Mouse (Mus musculus): ENCODE measurements around the gene Sh3bgrl3.

Sh3bgrl3 gene

DNA sequence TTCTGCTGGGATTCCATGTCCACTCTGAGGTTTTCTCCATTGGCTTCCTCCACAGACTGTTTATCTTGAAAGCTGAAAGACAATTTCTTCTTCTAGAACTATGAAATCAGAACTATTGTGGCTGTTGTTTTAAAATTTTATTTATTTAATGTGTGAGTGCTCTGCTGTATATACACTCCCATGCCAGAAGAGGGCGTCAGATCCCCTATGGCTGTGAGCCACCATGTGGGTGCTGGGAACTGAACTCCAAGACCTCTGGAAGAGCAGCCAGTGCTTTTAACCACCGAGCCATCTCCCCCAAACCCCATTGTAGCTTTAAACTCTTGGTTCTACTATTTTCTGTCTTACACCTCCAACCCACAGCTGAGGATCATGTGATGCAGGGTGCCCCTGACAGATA lies 10.3 kb upstream of the Sh3bgrl3 start:
- CTCF ChIA-PET: interaction anchor here in 3 of 4 experiments (0.6 to 1.8 kb wide), 7 partner anchors 9 to 103 kb away, joined by 3 to 6 read pairs (median 4); partner anchors contain the start of gene Sh3bgrl3 (in 1 of the 3)
- POLR2A ChIA-PET: interaction anchor here in 3 of 4 experiments (0.6 to 4.0 kb wide), 11 partner anchors 10 to 204 kb away, joined by 3 to 20 read pairs (median 3); partner anchors contain the start of genes Sh3bgrl3 (in 2 of the 3), Slc30a2 (in 1 of the 3) and Trim63 (in 1 of the 3)

DNA sequence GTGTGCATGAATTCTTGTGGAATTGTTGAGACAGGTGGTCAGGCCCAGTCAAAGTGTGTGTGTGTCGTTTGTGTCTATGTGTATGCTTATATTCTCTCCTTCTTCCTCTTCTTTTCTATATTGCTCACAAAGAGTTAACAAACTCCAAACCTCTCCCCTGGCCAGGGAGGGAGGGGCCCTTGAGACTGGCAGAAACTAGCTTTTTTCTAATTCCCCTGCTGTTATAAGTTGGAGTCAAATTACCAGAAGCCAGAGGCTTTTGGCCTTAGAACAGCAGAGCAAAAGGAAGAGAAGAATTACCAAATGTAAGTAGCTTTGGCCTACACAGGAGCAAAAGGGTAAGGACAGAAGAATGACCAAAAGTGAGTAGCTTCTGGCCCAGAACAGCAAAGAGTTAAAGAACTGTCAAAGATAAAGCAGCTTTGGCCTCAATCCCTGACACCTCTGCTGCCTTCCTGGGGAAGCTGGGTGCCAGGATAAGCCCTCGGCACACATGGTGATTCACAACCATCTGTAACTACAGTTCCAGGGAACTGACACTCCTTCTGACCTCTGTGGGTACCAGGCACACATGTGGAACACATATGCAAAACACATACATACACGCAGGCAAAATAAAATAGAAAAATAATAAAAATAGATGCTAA lies 7.8 kb upstream of the Sh3bgrl3 start:
- ChIA-PET CTCF (interaction anchor here in 2 of 4 experiments (0.8 to 1.6 kb wide), 2 partner anchors 13 to 119 kb away, joined by 5 read pairs; no protein-coding TSS in a partner anchor), POLR2A (interaction anchor here in 3 of 4 experiments (0.6 to 4.0 kb wide), 5 partner anchors 7 to 249 kb away, joined by 3 to 17 read pairs (median 5); partner anchors contain the start of genes Rps6ka1 (in 1 of the 3) and Sh3bgrl3 (in 1 of the 3))

DNA sequence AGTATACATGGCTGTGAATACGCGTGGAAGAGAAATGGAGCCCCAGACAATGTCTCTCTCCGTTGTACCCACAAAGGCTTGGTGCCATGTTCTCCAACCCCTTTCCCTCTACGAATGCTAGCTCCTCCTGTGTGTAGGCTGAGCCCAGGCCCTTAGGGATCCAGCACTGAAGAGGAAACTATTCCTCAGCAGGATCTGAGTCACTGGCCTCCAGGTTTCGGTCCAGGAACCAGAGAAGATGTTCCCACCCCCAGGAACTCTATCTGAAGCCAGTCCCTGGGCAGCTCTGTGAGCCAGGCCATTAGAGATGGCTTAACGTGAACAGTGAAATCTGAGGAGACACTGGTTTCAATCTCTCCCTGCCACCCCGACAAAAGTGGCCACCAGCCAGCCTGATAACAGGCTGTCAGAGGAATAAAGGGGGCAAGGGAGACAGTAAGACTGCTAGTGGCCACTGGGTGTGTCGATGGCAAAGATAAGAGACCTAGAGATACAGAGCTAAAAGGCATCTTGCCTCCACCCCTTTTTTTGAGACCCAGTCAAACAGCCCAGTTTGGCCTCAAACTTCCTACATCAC lies 4.0 kb upstream of the Sh3bgrl3 start:
- POLR2A ChIA-PET: interaction anchor here in 2 of 4 experiments (0.5 to 20.3 kb wide), 7 partner anchors 10 to 210 kb away, joined by 3 to 285 read pairs (median 4); partner anchors contain the start of genes Cd52 (in 1 of the 2) and Ubxn11 (in 1 of the 2)
- CTCF ChIA-PET: interaction anchor here in 3 of 4 experiments (0.5 to 1.9 kb wide), 8 partner anchors 9 to 1425 kb away, joined by 3 to 11 read pairs (median 4); no protein-coding TSS in a partner anchor

DNA sequence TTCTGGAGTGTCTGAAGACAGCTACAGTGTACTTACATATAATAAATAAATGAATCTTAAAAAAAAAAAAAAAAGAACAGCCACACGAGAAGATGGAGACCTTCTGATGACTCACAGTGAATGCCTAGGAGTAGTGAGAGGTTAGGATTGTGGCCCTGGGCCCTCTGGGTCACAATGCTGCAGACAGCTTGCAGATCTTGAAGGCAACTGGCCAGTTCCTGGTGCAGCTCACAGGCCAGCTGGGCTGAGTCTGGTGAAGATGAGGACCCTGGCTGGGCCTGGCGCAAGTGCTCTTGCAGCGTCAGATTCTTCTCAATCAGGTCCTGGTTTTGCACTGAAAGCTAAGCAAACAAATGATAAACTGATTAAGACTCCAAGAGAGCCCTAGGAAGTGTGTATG lies 3.5 kb upstream of the Sh3bgrl3 start:
- ChIA-PET CTCF (interaction anchor here in 3 of 4 experiments (0.5 to 1.9 kb wide), 5 partner anchors 8 to 1424 kb away, joined by 3 to 11 read pairs (median 6); no protein-coding TSS in a partner anchor), POLR2A (interaction anchor here in 2 of 4 experiments (0.6 to 20.3 kb wide), 5 partner anchors 9 to 111 kb away, joined by 3 to 285 read pairs (median 5); partner anchors contain the start of genes Cd52 (in 1 of the 2) and Ubxn11 (in 1 of the 2))

DNA sequence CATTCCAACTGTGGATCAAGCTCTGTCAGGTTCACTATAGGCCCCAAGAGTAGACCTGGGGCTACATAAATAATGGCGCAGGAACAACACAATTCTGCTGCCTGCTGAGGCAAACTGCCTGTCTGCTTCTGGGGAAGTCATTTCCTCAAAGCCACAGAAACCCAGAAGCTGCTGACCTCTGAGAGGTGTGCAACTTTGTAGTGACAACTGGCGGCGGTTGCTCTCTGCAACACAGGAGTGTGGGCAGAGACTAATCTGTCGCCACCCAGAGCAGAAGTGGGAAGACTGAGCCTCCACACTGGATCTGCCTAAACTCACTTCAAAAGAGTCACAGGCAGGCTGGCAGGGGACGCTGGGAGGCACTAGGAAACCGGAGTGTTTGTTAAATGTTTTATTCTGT lies 893 bp upstream of the Sh3bgrl3 start:
- CTCF ChIA-PET: interaction anchor here in 3 of 4 experiments (0.5 to 5.5 kb wide), 14 partner anchors 9 to 289 kb away, joined by 3 to 26 read pairs (median 5); partner anchors contain the start of gene Cep85 (in 1 of the 3)
- POLR2A ChIA-PET: interaction anchor here in 3 of 4 experiments (0.6 to 20.3 kb wide), 27 partner anchors 9 to 782 kb away, joined by 3 to 285 read pairs (median 4); partner anchors contain the start of genes Cep85 (in 2 of the 3), Pdik1l (in 2 of the 3), Ubxn11 (in 2 of the 3) and Cd52 (in 1 of the 3)

DNA sequence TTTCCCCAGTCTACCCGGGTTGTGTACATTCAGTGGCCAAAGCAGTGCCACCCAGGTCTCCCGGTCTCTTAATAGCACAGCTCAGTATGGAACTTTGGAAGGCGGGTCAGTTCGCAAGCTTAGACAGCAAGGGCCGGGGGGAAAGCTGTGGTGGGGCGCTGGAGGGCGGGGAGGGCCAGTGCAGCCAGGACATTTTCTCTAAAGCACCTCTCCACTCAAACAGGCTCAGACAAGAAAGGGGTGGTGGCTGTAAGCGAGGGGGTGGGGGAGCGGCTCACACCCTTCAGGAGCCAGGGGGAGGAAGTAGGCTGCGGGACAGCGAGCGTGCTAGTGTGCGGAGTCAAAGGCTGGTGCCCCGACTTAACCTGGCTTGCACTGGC lies 384 bp upstream of the Sh3bgrl3 start:
- ChIA-PET CTCF (interaction anchor here (0.6 to 5.5 kb wide), 28 partner anchors 9 to 1712 kb away, joined by 3 to 26 read pairs (median 4); partner anchors contain the start of genes Cep85 (in 1 of the 4) and Rps6ka1 (in 1 of the 4)), POLR2A (interaction anchor here in 3 of 4 experiments (0.6 to 20.3 kb wide), 53 partner anchors 9 to 1534 kb away, joined by 3 to 285 read pairs (median 4); partner anchors contain the start of genes Ubxn11 (in 3 of the 3), Cep85 (in 2 of the 3), Pdik1l (in 2 of the 3) and Cd52 (in 1 of the 3))

DNA sequence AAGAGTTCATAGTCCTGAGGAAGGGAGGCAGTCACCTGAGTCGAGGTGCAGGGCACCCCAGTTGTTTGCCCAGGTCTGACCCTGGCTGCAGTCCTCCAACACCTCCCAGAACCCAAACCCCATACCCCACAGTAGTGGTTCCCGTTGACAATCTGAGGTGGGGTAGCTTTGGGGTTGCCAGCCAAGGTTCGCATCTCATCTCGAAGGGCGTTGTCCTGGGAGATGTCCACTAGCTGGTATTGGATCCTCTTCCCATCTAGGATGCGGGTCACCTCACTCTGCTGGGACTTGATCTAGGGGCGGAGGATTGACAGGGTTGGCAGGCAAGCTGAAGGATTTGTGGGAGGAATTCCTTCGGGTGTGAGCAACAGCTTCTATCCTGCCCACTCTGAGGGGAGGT lies 796 bp downstream of the Sh3bgrl3 start:
- POLR2A ChIA-PET: interaction anchor here (0.5 to 20.3 kb wide), 24 partner anchors 9 to 1638 kb away, joined by 3 to 285 read pairs (median 6); partner anchors contain the start of genes Pdik1l (in 2 of the 4), Ubxn11 (in 2 of the 4) and Cep85 (in 1 of the 4)
- CTCF ChIA-PET: interaction anchor here in 2 of 4 experiments (1.2 to 5.5 kb wide), 11 partner anchors 9 to 141 kb away, joined by 3 to 26 read pairs (median 8); partner anchors contain the start of gene Cep85 (in 1 of the 2)

DNA sequence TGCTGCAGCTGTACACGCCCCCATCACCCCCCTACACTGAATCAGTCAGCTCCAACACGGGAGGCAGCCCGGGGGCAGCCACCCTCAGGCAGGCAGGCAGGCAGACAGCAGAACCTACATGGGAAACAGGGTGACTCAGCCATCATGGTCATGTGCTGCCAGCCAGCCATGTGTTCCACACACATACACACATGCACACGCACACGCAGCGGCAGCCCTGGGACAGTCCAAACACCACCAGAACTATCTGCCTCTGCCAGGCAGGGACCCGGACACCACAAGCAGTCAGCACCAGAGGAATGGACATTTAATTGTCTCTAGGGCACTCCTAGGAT lies 1.5 kb downstream of the Sh3bgrl3 start:
- POLR2A ChIA-PET: interaction anchor here (0.8 to 20.3 kb wide), 13 partner anchors 8 to 107 kb away, joined by 3 to 285 read pairs (median 3); partner anchors contain the start of genes Cep85 (in 1 of the 4) and Ubxn11 (in 1 of the 4)
- CTCF ChIA-PET: interaction anchor here in 2 of 4 experiments (1.0 to 5.5 kb wide), 6 partner anchors 14 to 91 kb away, joined by 3 to 26 read pairs (median 8); partner anchors contain the start of gene Cd52 (in 1 of the 2)

DNA sequence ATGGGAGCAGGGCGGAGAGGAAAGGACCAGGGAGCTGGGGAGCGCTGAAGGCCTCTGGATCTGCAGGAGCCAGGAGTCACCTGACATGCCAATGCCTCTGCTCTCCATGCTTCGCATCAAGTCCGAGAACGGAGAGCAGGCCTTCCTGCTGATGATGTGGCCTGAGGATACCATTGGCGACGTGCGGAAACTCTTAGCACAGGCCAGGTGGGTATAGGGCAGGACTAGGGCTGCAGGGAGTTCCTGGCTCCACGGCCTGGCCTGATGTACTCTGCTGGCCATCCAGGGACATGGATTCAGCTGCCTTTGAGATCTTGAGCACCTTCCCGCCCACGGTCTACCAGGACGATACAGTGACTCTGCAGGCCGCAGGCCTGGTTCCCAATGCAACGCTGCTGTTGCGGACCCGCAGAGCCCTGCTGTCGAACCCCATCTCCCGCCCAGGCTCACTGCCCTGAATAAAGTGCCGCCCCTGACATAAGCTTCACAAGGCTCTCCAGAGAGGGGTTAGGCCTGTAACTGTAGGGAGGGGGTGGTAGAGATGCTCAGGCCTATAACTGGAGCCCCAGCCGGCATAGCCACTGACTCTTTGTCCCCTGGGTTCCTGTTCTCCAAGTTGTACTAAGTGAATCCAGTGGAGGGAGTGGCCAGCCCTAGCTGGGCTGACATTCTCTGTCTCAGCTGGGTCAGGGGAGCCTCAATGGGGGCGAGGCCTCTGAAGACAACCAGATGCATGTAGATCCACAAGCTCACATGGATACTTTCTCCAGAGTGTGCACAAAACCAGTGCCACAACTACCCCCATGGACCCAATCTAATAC lies 2.1 kb downstream of the Sh3bgrl3 start:
- ChIA-PET CTCF (interaction anchor here (0.6 to 5.5 kb wide), 8 partner anchors 14 to 91 kb away, joined by 3 to 26 read pairs (median 4); partner anchors contain the start of genes Cd52 (in 1 of the 4) and Cep85 (in 1 of the 4)), POLR2A (interaction anchor here (0.8 to 20.3 kb wide), 21 partner anchors 8 to 321 kb away, joined by 3 to 285 read pairs (median 3); partner anchors contain the start of genes Cd52 (in 1 of the 4), Cep85 (in 1 of the 4) and Ubxn11 (in 1 of the 4))

DNA sequence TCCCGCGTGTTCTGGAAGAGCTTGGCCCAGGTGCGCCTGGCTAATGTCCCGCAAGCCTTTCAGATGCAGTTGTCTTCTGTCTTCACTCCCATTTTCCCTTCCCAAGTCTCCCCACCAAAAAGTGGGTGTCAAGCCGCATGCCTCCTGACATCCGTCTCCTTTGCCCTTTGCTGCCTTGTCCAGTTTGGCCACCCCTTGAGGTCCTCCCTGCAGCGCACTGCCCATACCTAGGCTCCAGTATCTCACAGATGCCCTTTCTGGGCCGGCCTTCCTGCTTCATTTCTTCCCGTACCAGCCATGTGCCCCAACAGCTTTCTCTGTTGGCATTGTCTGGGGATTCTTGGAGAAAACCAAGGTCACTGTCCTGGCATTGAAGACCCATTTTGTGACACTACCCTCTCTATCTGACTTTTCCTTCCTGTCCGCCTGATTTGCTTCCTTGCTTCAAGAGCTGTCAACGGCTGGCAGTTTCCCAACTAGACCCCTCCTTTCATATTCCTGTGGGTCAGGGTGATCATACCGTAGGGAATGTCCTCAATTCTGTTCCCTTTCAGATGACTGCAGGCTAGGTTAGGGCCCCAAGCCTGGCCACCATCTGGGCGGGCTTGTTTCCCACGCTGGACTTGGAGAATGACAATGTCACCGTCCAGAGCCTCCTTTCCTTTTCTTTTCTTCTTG lies 3.1 kb downstream of the Sh3bgrl3 start:
- ChIA-PET POLR2A (interaction anchor here in 2 of 4 experiments (0.6 to 20.3 kb wide), 12 partner anchors 8 to 169 kb away, joined by 3 to 285 read pairs (median 3); partner anchors contain the start of genes Cd52 (in 1 of the 2) and Ubxn11 (in 1 of the 2)), CTCF (interaction anchor here in 3 of 4 experiments (0.6 to 5.5 kb wide), 5 partner anchors 10 to 484 kb away, joined by 3 to 26 read pairs (median 4); partner anchors contain the start of gene Cep85 (in 1 of the 3))

DNA sequence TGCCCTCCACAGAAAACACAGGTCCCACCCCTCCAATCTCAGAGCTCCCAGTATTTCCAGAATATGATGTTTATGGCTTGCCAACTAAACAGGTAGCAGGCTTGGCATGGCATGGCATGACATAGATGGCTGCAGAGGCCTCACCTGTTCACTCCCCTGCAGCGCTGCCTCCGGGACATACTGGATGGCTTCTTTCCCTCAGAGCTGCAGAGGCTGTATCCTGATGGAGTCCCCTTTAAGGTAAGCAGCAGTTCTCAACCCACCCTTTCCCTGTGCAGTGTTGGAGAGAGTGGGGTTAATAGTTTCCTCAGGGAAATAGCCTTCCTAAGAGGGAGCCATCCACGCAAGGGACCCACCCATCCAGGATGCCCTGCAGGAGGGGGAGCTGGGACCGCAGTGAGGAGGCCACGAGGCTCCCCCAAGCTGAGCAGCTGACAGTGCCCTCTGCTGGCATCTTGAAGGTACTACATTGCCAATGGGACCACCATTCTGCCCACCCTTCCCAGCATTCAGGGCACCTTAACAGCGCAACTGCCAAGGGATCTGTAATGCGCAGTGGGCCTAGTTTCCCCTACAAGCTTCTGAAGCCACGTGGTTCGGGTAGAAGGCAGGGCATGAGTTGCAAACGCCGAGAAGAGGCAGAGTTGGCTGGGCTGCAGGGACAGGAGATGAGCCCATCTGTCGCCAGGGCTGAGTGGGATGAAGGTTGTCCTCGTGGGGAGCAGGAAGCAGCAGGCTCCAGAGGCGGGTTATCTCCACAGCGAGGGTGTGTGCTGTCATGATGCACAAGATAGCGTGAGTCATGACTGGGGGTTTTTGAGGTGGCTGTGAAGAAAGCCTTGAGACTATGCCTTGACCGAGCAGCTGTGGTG lies 4.7 kb downstream of the Sh3bgrl3 start:
- ChIA-PET CTCF (interaction anchor here (0.5 to 5.5 kb wide), 52 partner anchors 8 to 503 kb away, joined by 3 to 36 read pairs (median 4); partner anchors contain the start of genes Cd52 (in 3 of the 4), Cep85 (in 3 of the 4), Pafah2 (in 1 of the 4) and Ubxn11 (in 1 of the 4)), POLR2A (interaction anchor here (0.5 to 20.3 kb wide), 47 partner anchors 9 to 509 kb away, joined by 3 to 285 read pairs (median 4); partner anchors contain the start of genes Cep85 (in 2 of the 4), Cd52 (in 1 of the 4), Hmgn2 (in 1 of the 4) and Ubxn11 (in 1 of the 4))

DNA sequence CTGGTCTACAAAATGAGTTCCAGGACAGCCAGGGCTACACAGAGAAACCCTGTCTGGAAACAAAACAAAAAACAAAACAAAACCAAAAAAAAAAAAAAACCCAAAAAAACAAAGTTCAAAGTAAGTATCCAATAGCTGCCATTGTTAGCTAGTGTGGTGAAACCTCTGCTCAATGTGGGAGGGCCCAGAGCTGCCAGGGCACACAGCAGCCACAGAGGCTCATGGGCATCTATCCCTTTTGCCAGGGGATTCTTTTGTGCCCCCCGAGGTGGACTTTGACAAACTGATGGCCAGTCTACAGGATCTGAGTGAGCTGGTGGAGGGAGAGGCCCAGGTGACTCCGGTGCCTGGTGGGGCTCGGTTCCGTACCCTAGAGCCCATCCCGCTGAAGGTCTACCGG lies 5.4 kb downstream of the Sh3bgrl3 start:
- ChIA-PET CTCF (interaction anchor here (0.7 to 3.7 kb wide), 38 partner anchors 8 to 283 kb away, joined by 3 to 36 read pairs (median 4); partner anchors contain the start of genes Cd52 (in 3 of the 4), Cep85 (in 2 of the 4) and Ubxn11 (in 1 of the 4)), POLR2A (interaction anchor here (0.6 to 20.3 kb wide), 38 partner anchors 9 to 311 kb away, joined by 3 to 285 read pairs (median 5); partner anchors contain the start of genes Cep85 (in 2 of the 4), Cd52 (in 1 of the 4), Hmgn2 (in 1 of the 4) and Ubxn11 (in 1 of the 4))

DNA sequence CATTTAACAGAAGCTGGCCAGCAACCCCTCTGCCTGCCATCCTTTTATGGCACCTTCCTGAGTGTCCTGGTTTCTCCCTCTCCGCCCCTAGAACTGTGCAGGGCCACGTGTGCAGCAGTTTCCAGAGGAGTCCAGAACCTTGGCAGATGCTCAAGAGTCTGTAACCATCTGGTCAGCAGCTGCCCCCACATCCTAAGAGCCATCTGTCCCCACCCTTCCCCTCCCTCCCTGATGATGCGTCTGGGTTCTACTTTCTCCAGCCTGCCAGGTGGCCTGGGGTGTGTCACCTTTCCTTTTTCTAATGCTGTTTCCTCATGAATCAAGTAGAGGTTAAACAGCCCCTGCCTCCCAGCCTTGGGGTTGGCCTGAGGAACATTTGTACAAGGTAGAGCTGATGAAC lies 6.3 kb downstream of the Sh3bgrl3 start:
- POLR2A ChIA-PET: interaction anchor here in 3 of 4 experiments (0.6 to 20.3 kb wide), 20 partner anchors 9 to 260 kb away, joined by 3 to 285 read pairs (median 6); partner anchors contain the start of genes Cep85 (in 1 of the 3) and Ubxn11 (in 1 of the 3)

DNA sequence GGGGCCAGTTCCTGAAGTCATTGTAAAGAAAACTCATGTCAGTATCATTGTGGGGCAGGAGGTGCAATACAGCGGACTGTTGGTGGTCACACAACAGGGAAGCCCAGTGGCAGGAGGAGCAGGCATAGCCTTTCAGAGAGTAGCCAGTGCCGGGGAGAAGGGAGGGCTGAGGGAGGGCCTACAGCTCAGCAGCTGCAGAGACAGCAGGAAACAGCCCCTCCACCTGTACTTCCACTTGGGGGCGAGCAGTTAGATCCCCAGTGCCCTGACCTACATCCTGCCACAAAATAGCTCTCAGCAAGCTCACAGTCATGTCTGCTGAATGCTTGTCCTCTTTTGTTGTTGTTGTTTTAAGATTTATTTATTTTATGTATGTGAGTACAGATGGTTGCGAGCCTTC lies 7.0 kb downstream of the Sh3bgrl3 start:
- ChIA-PET CTCF (interaction anchor here in 2 of 4 experiments (0.5 to 3.7 kb wide), 7 partner anchors 13 to 115 kb away, joined by 3 to 36 read pairs (median 6); partner anchors contain the start of genes Cd52 (in 1 of the 2) and Ubxn11 (in 1 of the 2)), POLR2A (interaction anchor here in 2 of 4 experiments (0.6 to 20.3 kb wide), 16 partner anchors 10 to 218 kb away, joined by 3 to 285 read pairs (median 6); partner anchors contain the start of genes Cd52 (in 1 of the 2), Cep85 (in 1 of the 2) and Ubxn11 (in 1 of the 2))

More for the DNA sequence above, 6.3 kb downstream of the Sh3bgrl3 start:
- CTCF ChIA-PET: interaction anchor here (0.5 to 3.7 kb wide), 17 partner anchors 9 to 1596 kb away, joined by 3 to 36 read pairs (median 6); partner anchors contain the start of gene Cd52 (in 1 of the 4)
